Mouse (Mus musculus) embryonic facial prominence, embryonic 12.5 days (tissue): ENCODE measurements around the gene H2afy2. TPM values are rescaled to one million over a fixed set of nuclear protein-coding genes. Genes with fewer than 3 reads are reported as not detected.

ENCODE experiments used
- ATAC-seq: fragments of 200-750 bp; cut with Nextera tagmentation; 2 replicates; pipeline ENCODE4 v1.8.0; 2017; ENCODE audit not compliant: insufficient number of reproducible peaks, insufficient read depth, low FRiP score, low TSS enrichment
- H3K27ac ChIP-seq: fragments of 300-500 bp; sonication (generic); 2 replicates; pipeline ENCODE4 v1.5.1; 2016; ENCODE audit warnings: mild to moderate bottlenecking
- H3K27me3 ChIP-seq: fragments of 300-500 bp; sonication (generic); 2 replicates; pipeline ENCODE4 v1.6.1; 2016; ENCODE audit warnings: mild to moderate bottlenecking, moderate library complexity
- H3K36me3 ChIP-seq: fragments of 300-500 bp; sonication (generic); 2 replicates; pipeline ENCODE4 v1.6.1; 2016; ENCODE audit warnings: mild to moderate bottlenecking
- H3K4me1 ChIP-seq: fragments of 300-500 bp; sonication (generic); 2 replicates; pipeline ENCODE4 v1.6.1; 2016
- H3K4me2 ChIP-seq: fragments of 300-500 bp; sonication (generic); replicated peaks from 2 replicates; pipeline ENCODE4 v1.6.1; 2016; ENCODE audit warnings: mild to moderate bottlenecking, moderate library complexity
- H3K4me3 ChIP-seq: fragments of 300-500 bp; sonication (generic); 2 replicates; pipeline ENCODE4 v1.5.1; 2016; ENCODE audit warnings: mild to moderate bottlenecking
- H3K9ac ChIP-seq: fragments of 300-500 bp; sonication (generic); 2 replicates; pipeline ENCODE4 v1.6.1; 2016; ENCODE audit warnings: mild to moderate bottlenecking, moderate library complexity
- H3K9me3 ChIP-seq: fragments of 300-500 bp; sonication (generic); 2 replicates; pipeline ENCODE4 v1.6.1; 2016; ENCODE audit warnings: mild to moderate bottlenecking, moderate library complexity
- WGBS: fragments of 180-500 bp; shearing (Covaris S2); methylation state at CpG from one replicate; pipeline ENCODE4 v1.1.7; 2016; 5-methylcytosine and 5-hydroxymethylcytosine counted together
- polyA plus RNA-seq: library from polyadenylated mRNA; unstranded; fragments of >200 nt; fragmentation: Nextera tagmentation; extraction: Ambion mirVana; gene quantifications from 2 replicates; pipeline ENCODE4 v1.2.1, GENCODE M21; 2016

H2afy2 gene
- polyA plus RNA-seq, 1 experiment from 2014 or later: 385 TPM

DNA sequence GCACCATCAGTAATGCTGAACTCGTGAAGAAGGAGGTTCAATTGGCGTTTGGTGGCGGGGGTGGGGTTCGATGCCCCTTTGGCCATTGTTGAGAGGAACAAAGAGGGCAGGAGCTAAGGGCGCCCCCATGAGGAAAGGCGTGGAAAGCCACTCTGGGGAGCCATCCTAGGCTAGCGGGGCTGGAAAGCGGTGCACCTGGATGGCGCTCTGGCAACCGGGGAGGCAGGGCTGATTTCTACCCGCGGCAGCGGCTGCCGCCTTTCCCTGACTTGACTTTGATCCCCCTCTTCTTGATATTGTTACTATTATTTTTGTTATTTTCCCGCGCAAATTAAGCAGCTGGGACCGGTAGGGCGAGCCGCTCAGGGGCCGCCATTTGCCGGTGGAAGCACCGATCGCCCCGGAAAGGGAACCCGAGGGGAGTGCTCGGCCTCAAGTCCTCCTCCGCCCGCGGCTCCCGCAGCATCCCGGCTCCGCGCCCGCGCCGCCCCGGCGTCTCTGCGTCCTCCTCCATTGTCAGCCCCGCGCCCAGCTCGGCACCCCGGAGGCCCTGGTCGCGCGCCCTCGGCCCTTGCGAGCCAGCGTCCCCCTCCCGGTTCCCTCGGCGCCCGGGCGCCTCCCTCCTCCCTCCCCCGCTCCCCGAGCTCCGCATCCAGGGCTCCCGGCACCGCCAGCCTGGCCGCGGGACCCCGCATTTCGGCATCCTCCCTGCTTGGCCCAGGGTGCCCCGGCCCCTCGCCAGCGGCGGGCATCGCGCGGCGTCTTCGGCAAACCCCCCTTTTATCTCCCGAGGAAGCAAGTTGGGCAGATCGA lies 942 bp downstream of the H2afy2 start:
- H3K4me2 ChIP-seq: peak overlapping the region; percentile 69
- peak; percentile 54 for ATAC-seq
- H3K9ac ChIP-seq: peak overlapping the region; percentile 100
- H3K27ac ChIP-seq: peak overlapping the region; percentile 99
- H3K9me3 ChIP-seq: no peaks in the 10 kb centered on the region
- no peaks in the 10 kb centered on the region for H3K27me3 ChIP-seq
- H3K36me3 ChIP-seq: no peaks in the 10 kb centered on the region
- under 1% methylated on average over 73 of the region's 74 CpGs for WGBS
- peaks cover 27% of the 10 kb centered on the region for H3K4me1 ChIP-seq
- peak overlapping the region; percentile 97 for H3K4me3 ChIP-seq

GRCm38 (mm10) chr10:61781461-61782128 lies 2.4 kb downstream of the H2afy2 start:
- peak overlapping the region; percentile 100 for H3K9ac ChIP-seq
- peak overlapping the region; percentile 99 for H3K27ac ChIP-seq

GRCm38 (mm10) chr10:61766806-61767205 lies 17.1 kb downstream of the H2afy2 start:
- H3K27me3 ChIP-seq: no peaks in the 10 kb centered on the region
- WGBS: 27% methylated on average over 6 of the region's 6 CpGs
- H3K36me3 ChIP-seq: peaks cover 34% of the 10 kb centered on the region
- ATAC-seq: no peak
- peaks cover 21% of the 10 kb centered on the region for H3K4me1 ChIP-seq
- no peak overlapping the region for H3K27ac ChIP-seq
- H3K9ac ChIP-seq: no peak overlapping the region
- H3K4me3 ChIP-seq: no peak overlapping the region
- H3K4me2 ChIP-seq: no peak overlapping the region
- H3K9me3 ChIP-seq: no peaks in the 10 kb centered on the region

More at GRCm38 (mm10) chr10:61781461-61782128, 2.4 kb downstream of the H2afy2 start:
- Histone ChIP-seq H3K4me3 (peak overlapping the region; percentile 97), H3K36me3 (peaks cover 3% of the 10 kb centered on the region; the same call in 1 of the 2 replicates), H3K4me1 (peaks cover 24% of the 10 kb centered on the region), H3K9me3 (no peaks in the 10 kb centered on the region), H3K4me2 (peak overlapping the region; percentile 69), H3K27me3 (no peaks in the 10 kb centered on the region)
- WGBS: 10% methylated on average over 8 of the region's 9 CpGs
- ATAC-seq: no peak

GRCm38 (mm10) chr10:61765558-61765957 lies 18.4 kb downstream of the H2afy2 start:
- peaks cover 22% of the 10 kb centered on the region for H3K4me1 ChIP-seq
- no peak overlapping the region for H3K27ac ChIP-seq
- WGBS: 50% methylated on average over 5 of the region's 5 CpGs
- H3K4me3 ChIP-seq: no peak overlapping the region
- ATAC-seq: no peak
- H3K9me3 ChIP-seq: no peaks in the 10 kb centered on the region
- H3K27me3 ChIP-seq: no peaks in the 10 kb centered on the region
- no peak overlapping the region for H3K9ac ChIP-seq
- no peak overlapping the region for H3K4me2 ChIP-seq
- peaks cover 29% of the 10 kb centered on the region for H3K36me3 ChIP-seq

GRCm38 (mm10) chr10:61764689-61765088 lies 19.3 kb downstream of the H2afy2 start:
- no peak overlapping the region for H3K9ac ChIP-seq
- no peak overlapping the region for H3K4me3 ChIP-seq
- no peak overlapping the region for H3K4me2 ChIP-seq
- H3K4me1 ChIP-seq: peaks cover 30% of the 10 kb centered on the region
- WGBS: 81% methylated on average over 8 of the region's 8 CpGs
- H3K9me3 ChIP-seq: no peaks in the 10 kb centered on the region
- no peaks in the 10 kb centered on the region for H3K27me3 ChIP-seq
- ATAC-seq: no peak
- no peak overlapping the region for H3K27ac ChIP-seq
- H3K36me3 ChIP-seq: peaks cover 23% of the 10 kb centered on the region

DNA sequence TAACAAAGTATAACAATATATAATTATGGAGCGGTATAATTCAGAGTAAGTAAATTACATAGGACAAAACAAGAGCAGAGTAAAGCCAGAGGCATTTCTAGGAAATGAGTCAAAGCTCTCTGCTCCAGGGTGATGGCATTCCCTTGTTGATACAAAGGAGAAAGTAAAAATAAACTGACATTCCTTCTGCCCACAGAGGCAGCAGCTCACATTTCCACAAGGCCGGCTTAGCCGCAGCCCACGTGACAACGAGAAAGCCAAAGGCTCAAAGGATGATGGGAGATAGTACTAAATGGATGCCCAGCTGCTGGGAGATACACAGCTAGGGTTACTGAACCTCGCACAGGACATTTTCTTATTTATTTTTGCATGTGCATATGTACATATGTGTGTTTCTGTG lies 24.1 kb downstream of the H2afy2 start:
- H3K36me3 ChIP-seq: peaks cover 34% of the 10 kb centered on the region
- H3K9me3 ChIP-seq: no peaks in the 10 kb centered on the region
- H3K27ac ChIP-seq: peak overlapping the region; percentile 81; the same call in 1 of the 2 replicates
- peaks cover 26% of the 10 kb centered on the region for H3K4me1 ChIP-seq
- no peak for ATAC-seq
- H3K27me3 ChIP-seq: no peaks in the 10 kb centered on the region
- H3K9ac ChIP-seq: no peak overlapping the region
- H3K4me3 ChIP-seq: no peak overlapping the region
- 38% methylated on average over 6 of the region's 6 CpGs for WGBS
- no peak overlapping the region for H3K4me2 ChIP-seq

- peak overlapping the region; percentile 55 for H3K27ac ChIP-seq
- no peak for ATAC-seq
- 92% methylated on average over 2 of the region's 2 CpGs for WGBS
- H3K9ac ChIP-seq: no peak overlapping the region
- no peak overlapping the region for H3K4me2 ChIP-seq
- H3K36me3 ChIP-seq: peaks cover 37% of the 10 kb centered on the region
- peaks cover 26% of the 10 kb centered on the region for H3K4me1 ChIP-seq
- no peak overlapping the region for H3K4me3 ChIP-seq
- H3K27me3 ChIP-seq: no peaks in the 10 kb centered on the region
- H3K9me3 ChIP-seq: no peaks in the 10 kb centered on the region
Measured at GRCm38 (mm10) chr10:61758904-61759303, 25.0 kb downstream of the H2afy2 start.

GRCm38 (mm10) chr10:61757022-61757421 lies 26.9 kb downstream of the H2afy2 start:
- Histone ChIP-seq H3K9me3 (no peaks in the 10 kb centered on the region), H3K4me3 (no peak overlapping the region), H3K27ac (0 out of 2 replicates have a peak overlapping the region, but pooled peaks have one; percentile 17), H3K27me3 (no peaks in the 10 kb centered on the region), H3K4me2 (no peak overlapping the region), H3K9ac (no peak overlapping the region), H3K4me1 (peaks cover 26% of the 10 kb centered on the region), H3K36me3 (peaks cover 52% of the 10 kb centered on the region)
- WGBS: 86% methylated on average over 14 of the region's 14 CpGs
- ATAC-seq: no peak

DNA sequence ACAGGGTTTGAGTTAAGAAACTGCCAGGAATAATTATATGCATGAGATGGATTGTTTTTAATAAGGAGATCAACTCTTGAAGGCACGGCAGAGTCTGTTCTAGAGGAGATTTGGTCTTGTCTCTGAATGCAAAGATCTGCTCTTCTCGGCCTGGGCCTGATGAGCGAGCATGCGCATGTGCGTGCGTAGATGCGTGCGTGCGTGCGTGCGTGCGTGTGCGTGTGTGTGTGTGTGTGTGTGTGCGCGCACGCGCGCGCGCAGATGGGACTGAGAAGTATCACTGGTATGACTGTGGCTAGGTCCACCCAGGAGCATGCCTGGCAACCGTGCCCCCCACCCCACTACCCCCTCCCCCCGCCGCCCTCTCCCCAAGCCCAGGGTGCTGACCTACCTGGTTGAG lies 30.9 kb downstream of the H2afy2 start:
- H3K27ac ChIP-seq: no peak overlapping the region
- H3K36me3 ChIP-seq: peaks cover 88% of the 10 kb centered on the region
- H3K4me2 ChIP-seq: no peak overlapping the region
- no peak overlapping the region for H3K9ac ChIP-seq
- no peaks in the 10 kb centered on the region for H3K9me3 ChIP-seq
- H3K4me1 ChIP-seq: 0 out of 2 replicates have a peak, but pooled peaks cover 9% of the 10 kb centered on the region
- no peak overlapping the region for H3K4me3 ChIP-seq
- ATAC-seq: no peak
- WGBS: 95% methylated on average over 23 of the region's 23 CpGs
- no peaks in the 10 kb centered on the region for H3K27me3 ChIP-seq

- Histone ChIP-seq H3K36me3 (peaks cover 92% of the 10 kb centered on the region), H3K9me3 (no peaks in the 10 kb centered on the region), H3K27me3 (no peaks in the 10 kb centered on the region), H3K4me1 (no peaks in the 10 kb centered on the region), H3K9ac (no peak overlapping the region), H3K4me3 (no peak overlapping the region), H3K4me2 (no peak overlapping the region), H3K27ac (no peak overlapping the region)
- no peak for ATAC-seq
- 80% methylated on average over 20 of the region's 20 CpGs for WGBS
Measured at GRCm38 (mm10) chr10:61751534-61752219, 32.3 kb downstream of the H2afy2 start.

GRCm38 (mm10) chr10:61750014-61750413 lies 33.9 kb downstream of the H2afy2 start:
- Histone ChIP-seq H3K9me3 (no peaks in the 10 kb centered on the region), H3K9ac (no peak overlapping the region), H3K27ac (no peak overlapping the region), H3K4me3 (no peak overlapping the region), H3K4me1 (no peaks in the 10 kb centered on the region), H3K36me3 (peaks cover 94% of the 10 kb centered on the region), H3K4me2 (no peak overlapping the region), H3K27me3 (no peaks in the 10 kb centered on the region)
- 89% methylated on average over 9 of the region's 9 CpGs for WGBS
- no peak for ATAC-seq
